Mouse (Mus musculus) ES-E14 (cell line): ENCODE measurements around the gene C530008M17Rik. TPM values are rescaled to one million over a fixed set of nuclear protein-coding genes. Genes with fewer than 3 reads are reported as not detected.

Experiments
- DNase-seq: peaks from one replicate; pipeline ENCODE4 v3.0.0-alpha.2; 2013; ENCODE audit warnings: low read depth, low spot score
- H3K27ac ChIP-seq: 2 replicates; pipeline ENCODE4 v1.5.1; 2012; ENCODE audit warnings: low read depth, mild to moderate bottlenecking, low read length, moderate library complexity, mixed read lengths; ENCODE audit not compliant: poor library complexity, insufficient read depth, severe bottlenecking
- H3K36me3 ChIP-seq: 2 replicates; pipeline ENCODE4 v1.6.1; 2012; ENCODE audit warnings: mild to moderate bottlenecking, low read length, moderate library complexity, mixed read lengths; ENCODE audit not compliant: control insufficient read depth, poor library complexity, insufficient read depth, severe bottlenecking
- H3K4me1 ChIP-seq, 2 experiments: fragments of 150-350 bp in 1 of 2; sonication (generic) in 1 of 2; 2 replicates each; pipeline ENCODE4 v1.6.1; 2012; ENCODE audit warnings: low read length in 2 of 2, mild to moderate bottlenecking in 1 of 2, mixed read lengths in 1 of 2; ENCODE audit not compliant: control insufficient read depth in 2 of 2, insufficient read depth in 2 of 2, poor library complexity in 1 of 2
- H3K4me3 ChIP-seq, 2 experiments: fragments of 150-350 bp in 1 of 2; sonication (generic) in 1 of 2; 2 replicates each; pipeline ENCODE4 v1.5.1; 2012; ENCODE audit warnings: low read length in 2 of 2, low read depth in 1 of 2, mild to moderate bottlenecking in 1 of 2, mixed read lengths in 1 of 2; ENCODE audit not compliant: insufficient read depth in 1 of 2, poor library complexity in 1 of 2, severe bottlenecking in 1 of 2
- H3K9ac ChIP-seq: 2 replicates; pipeline ENCODE4 v1.6.1; 2012; ENCODE audit warnings: low read depth, mild to moderate bottlenecking, low read length, mixed read lengths; ENCODE audit not compliant: poor library complexity, insufficient read depth, severe bottlenecking
- H3K9me3 ChIP-seq: fragments of 150-350 bp; sonication (generic); 2 replicates; pipeline ENCODE4 v1.6.1; 2012; ENCODE audit warnings: low read depth, mild to moderate bottlenecking, low read length; ENCODE audit not compliant: control insufficient read depth, insufficient read depth
- CHD2 ChIP-seq: IDR thresholded peaks from 2 replicates; pipeline ENCODE4 v1.6.1; 2014; ENCODE audit warnings: mild to moderate bottlenecking, low read depth, low read length, inconsistent platforms
- HCFC1 ChIP-seq: IDR thresholded peaks from 2 replicates; pipeline ENCODE4 v1.6.1; 2012; ENCODE audit warnings: low read length, inconsistent platforms, borderline replicate concordance; ENCODE audit not compliant: insufficient read depth
- MAFK ChIP-seq: IDR thresholded peaks from 2 replicates; pipeline ENCODE4 v1.6.1; 2014; ENCODE audit warnings: mild to moderate bottlenecking, low read depth, low read length, inconsistent platforms; ENCODE audit not compliant: insufficient read depth
- ZC3H11A ChIP-seq: IDR thresholded peaks from 2 replicates; pipeline ENCODE4 v1.6.1; 2012; ENCODE audit warnings: low read depth, mild to moderate bottlenecking, inconsistent platforms, low read length, borderline replicate concordance
- ZNF384 ChIP-seq: IDR thresholded peaks from 2 replicates; pipeline ENCODE4 v1.6.1; 2012; ENCODE audit warnings: low read depth, low read length, inconsistent platforms
- in situ Hi-C, 2 experiments: fragments of 600-800 bp; cut with MboI; formaldehyde crosslinking; loops; one replicate each; pipeline ENCODE4 v1.15.1; 2025; ENCODE audit warnings: low sequenced_read_pairs in 2 of 2, inconsistent platforms in 1 of 2; ENCODE audit not compliant: unreplicated experiment in 2 of 2
- total RNA-seq: library from RNA; depleted of rRNA; stranded (reverse); fragments of 300-350 nt; gene quantifications from 2 replicates; pipeline ENCODE4 v1.2.3, GENCODE M21; 2012

Gene C530008M17Rik
- total RNA-seq, 1 experiment, result 1.1 TPM

DNA sequence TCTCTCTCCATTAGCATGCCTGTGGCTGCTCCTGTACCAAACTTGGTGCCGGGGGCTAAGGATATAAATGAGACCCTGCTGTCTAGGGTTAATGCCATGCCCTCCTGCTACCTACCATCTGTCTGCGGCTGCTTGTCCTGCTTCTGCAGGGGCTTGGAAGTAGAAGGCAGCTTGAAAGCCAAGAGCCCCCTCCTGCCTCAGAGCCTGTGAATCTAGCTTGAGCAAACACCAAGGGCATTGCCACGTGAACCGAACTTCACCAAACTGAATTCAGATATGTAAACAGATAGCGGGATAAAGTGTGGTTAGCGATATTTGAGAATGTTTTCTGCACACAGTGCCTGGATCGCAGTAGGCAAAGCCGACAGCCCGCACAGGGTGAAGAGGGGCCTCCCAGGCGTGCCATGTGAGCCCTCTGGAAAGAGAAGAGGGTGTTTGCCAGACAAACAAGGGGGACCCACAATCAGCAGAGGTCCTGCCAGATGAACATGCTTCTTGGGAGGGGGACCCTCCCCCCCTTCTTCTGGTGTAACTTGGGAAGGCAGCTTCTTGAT, 106.9 kb downstream of the C530008M17Rik start:
- H3K4me1 ChIP-seq, result no peaks in the 10 kb centered on the region

DNA sequence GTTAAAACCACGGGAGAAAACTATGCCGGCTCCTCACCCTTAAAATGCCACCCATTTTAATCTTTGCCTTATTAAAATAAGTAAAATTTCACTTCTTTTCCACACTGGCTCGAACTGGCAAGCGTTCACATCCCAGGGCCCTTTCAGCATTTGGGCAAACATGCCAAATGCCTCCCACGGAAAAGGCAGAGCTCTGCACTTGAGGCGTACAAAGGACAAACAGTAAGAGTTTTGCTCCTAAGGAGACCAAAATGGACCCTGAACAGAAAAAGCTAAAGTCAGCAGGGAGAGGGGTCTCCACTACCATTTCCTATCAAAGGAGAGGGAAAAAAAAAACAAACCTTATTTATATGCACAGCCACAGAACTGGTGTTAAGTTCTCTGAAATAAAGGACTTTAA, 107.4 kb downstream of the C530008M17Rik start:
- H3K4me3 ChIP-seq, result no peak overlapping the region
- no peaks in the 10 kb centered on the region for H3K9me3 ChIP-seq
- in situ Hi-C loops, result no loop called here
- H3K36me3 ChIP-seq, result no peaks in the 10 kb centered on the region
- no peak overlapping the region for H3K9ac ChIP-seq
- H3K4me1 ChIP-seq, result no peaks in the 10 kb centered on the region
- DNase-seq, result no peak
- TF ChIP-seq ZC3H11A (no peak), MAFK (no peak), ZNF384 (no peak), CHD2 (no peak), HCFC1 (no peak)
- no peak overlapping the region for H3K27ac ChIP-seq

More for the DNA sequence above, 106.9 kb downstream of the C530008M17Rik start:
- Histone ChIP-seq H3K27ac (no peak overlapping the region), H3K36me3 (no peaks in the 10 kb centered on the region), H3K9me3 (no peaks in the 10 kb centered on the region), H3K4me3 (no peak overlapping the region), H3K9ac (no peak overlapping the region)
- in situ Hi-C loops, result no loop called here
- DNase-seq, result no peak
- TF ChIP-seq CHD2, result no peak
- no peak for TF ChIP-seq ZC3H11A
- TF ChIP-seq HCFC1, result no peak
- no peak for TF ChIP-seq ZNF384
- no peak for TF ChIP-seq MAFK

DNA sequence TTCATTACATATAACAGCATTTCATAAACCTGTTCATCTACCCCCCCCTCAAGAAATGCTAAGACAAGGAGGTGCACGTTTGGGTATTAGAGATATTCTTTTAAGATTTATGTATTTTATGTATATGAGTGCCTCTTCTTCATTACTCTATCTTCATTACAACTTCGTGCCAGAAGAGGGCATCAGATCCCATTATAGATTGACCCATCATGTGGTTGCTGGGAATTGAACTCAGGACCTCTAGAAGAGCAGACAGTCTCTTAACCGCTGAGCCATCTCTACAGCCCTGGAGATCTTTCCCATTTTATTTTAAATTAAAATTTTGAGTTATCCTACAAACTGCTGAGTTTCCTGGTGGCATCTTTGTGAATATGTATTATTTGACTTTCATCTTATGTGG, 112.7 kb downstream of the C530008M17Rik start:
- Histone ChIP-seq H3K4me1 (peaks cover 3 to 4% of the 10 kb centered on the region in 2 experiments; a peak in 2 of 4 replicates), H3K36me3 (no peaks in the 10 kb centered on the region), H3K9ac (no peak overlapping the region), H3K4me3 (no peak overlapping the region), H3K9me3 (no peaks in the 10 kb centered on the region), H3K27ac (no peak overlapping the region)
- TF ChIP-seq ZC3H11A (no peak), HCFC1 (no peak), ZNF384 (no peak), CHD2 (no peak), MAFK (no peak)
- in situ Hi-C loops, result no loop called here
- no peak for DNase-seq

DNA sequence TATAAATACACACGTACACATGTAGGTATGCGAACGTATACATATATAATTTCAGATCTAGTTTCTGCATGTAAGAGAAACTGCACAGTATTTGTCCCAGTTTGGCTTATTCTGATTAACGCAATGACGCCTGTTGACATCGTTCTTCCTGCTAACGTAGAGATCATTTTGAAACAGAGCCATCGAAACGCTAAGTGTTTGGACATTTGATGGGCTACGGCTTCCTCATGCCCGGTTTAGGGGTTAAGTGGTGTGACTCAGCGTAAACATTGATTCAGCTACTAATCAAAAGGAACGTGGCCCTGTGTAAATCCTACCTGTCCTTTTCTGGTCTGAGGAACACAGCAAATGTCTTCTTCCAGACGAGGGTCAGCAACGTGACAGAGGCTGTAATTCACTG, 113.3 kb downstream of the C530008M17Rik start:
- no peak for TF ChIP-seq HCFC1
- DNase-seq, result no peak
- Histone ChIP-seq H3K27ac (no peak overlapping the region), H3K4me3 (no peak overlapping the region), H3K9me3 (no peaks in the 10 kb centered on the region), H3K9ac (no peak overlapping the region), H3K4me1 (peaks cover 3 to 4% of the 10 kb centered on the region in 2 experiments; a peak in 2 of 4 replicates), H3K36me3 (no peaks in the 10 kb centered on the region)
- in situ Hi-C loops, result no loop called here

DNA sequence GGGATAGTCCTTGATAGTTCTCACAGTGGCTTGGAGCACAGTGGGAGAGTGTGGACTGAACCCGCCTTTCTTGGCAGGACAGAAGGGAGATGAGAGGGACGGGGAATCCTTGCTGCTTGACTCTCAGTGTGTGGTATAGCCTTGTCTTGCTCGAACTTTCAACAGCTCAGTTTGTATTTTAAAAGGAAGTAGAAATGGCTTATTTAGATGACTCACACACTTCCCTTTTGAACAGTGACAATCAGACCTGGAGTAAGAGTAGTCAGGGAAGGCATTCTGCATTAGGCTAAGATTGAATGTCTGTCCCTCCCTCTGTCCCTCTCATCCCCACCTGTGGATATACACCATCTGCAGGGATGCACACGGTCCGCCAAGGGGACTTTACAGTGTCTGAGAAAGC, 115.1 kb downstream of the C530008M17Rik start:
- Histone ChIP-seq H3K4me1 (peaks cover 3 to 4% of the 10 kb centered on the region in 2 experiments; a peak in 2 of 4 replicates), H3K36me3 (no peaks in the 10 kb centered on the region), H3K9ac (no peak overlapping the region), H3K27ac (no peak overlapping the region), H3K4me3 (no peak overlapping the region), H3K9me3 (no peaks in the 10 kb centered on the region)
- in situ Hi-C loops, result no loop called here
- no peak for DNase-seq
- TF ChIP-seq HCFC1 (no peak), MAFK (no peak), ZNF384 (no peak), ZC3H11A (no peak), CHD2 (no peak)
